Mouse (Mus musculus): Measurements from ENCODE around the gene Atf7ip.

DNA sequence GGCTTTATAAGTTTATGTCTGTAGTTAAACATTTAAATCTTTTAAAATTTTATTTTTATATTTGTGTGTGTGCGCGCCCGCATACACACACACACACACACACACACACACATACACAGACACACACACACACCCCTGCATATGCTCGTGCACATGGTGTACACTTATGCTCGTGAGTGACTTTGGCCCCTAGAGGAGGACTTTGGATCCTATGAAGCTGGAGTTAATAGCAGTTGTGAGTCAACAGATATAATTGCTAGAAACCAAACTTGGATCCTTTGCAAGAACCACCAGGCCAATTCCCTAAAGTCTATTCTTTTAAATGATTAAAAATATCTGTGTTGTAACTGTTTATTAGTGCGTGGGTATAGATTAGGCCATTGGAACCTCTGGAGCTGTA lies 42.8 kb downstream of the Atf7ip start:
- TF ChIP-seq CTCF (conservative IDR thresholded peaks at IDR 0.05 in 1 of 2, IDR thresholded peaks at IDR 0.05 in 1 of 2; ENCODE audit: low read depth in 2 of 2, low read length in 2 of 2) (peak in 1 of 2 experiments; percentile 20; a peak in 2 of 4 replicates), SMC3 (IDR thresholded peaks at IDR 0.05; ENCODE audit: low read depth, low read length) (no peak), ETS1 (conservative IDR thresholded peaks at IDR 0.05; ENCODE audit: low read depth, low read length) (no peak), NRF1 (IDR thresholded peaks at IDR 0.05; ENCODE audit: low read depth, low read length) (no peak)
